Mouse (Mus musculus): ENCODE measurements around the gene Gm20696.

The Gm20696 gene

GRCm38 (mm10) chr6:99402370-99402769 lies 264.2 kb downstream of the Gm20696 start:
- in situ Hi-C loops (cut with MboI, MseI): no loop called here

- in situ Hi-C loops (cut with MboI, MseI): no loop called here
These were observed 264.8 kb downstream of the Gm20696 start for GRCm38 (mm10) chr6:99401801-99402200.

GRCm38 (mm10) chr6:99401211-99401610 lies 265.4 kb downstream of the Gm20696 start:
- in situ Hi-C loops (cut with MboI, MseI): no loop called here

- in situ Hi-C loops (cut with MboI, MseI): no loop called here
These were observed 270.9 kb downstream of the Gm20696 start for GRCm38 (mm10) chr6:99395745-99396144.

- in situ Hi-C loops (cut with MboI, MseI): no loop called here
These were observed 271.8 kb downstream of the Gm20696 start for GRCm38 (mm10) chr6:99394801-99395200.

GRCm38 (mm10) chr6:99392484-99392883 lies 274.1 kb downstream of the Gm20696 start:
- in situ Hi-C loops (cut with MboI, MseI): no loop called here

- in situ Hi-C loops (cut with MboI, MseI): no loop called here
These were observed 277.6 kb downstream of the Gm20696 start for GRCm38 (mm10) chr6:99388741-99389675.

GRCm38 (mm10) chr6:99388023-99388422 lies 278.6 kb downstream of the Gm20696 start:
- in situ Hi-C loops (cut with MboI, MseI): no loop called here

GRCm38 (mm10) chr6:99385059-99385604 lies 281.5 kb downstream of the Gm20696 start:
- in situ Hi-C loops (cut with MboI, MseI): no loop called here

- in situ Hi-C loops (cut with MboI, MseI): no loop called here
These were observed 282.6 kb downstream of the Gm20696 start for GRCm38 (mm10) chr6:99383846-99384472.

- in situ Hi-C loops (cut with MboI, MseI): no loop called here
These were observed 286.5 kb downstream of the Gm20696 start for GRCm38 (mm10) chr6:99380146-99380545.

GRCm38 (mm10) chr6:99378997-99379710 lies 287.4 kb downstream of the Gm20696 start:
- in situ Hi-C loops (cut with MboI, MseI): loop anchor here (5.0 kb wide), 1 partner anchor 53 kb away; no protein-coding TSS in a partner anchor

- in situ Hi-C loops (cut with MboI, MseI): loop anchor here (5.0 kb wide), 1 partner anchor 55 kb away; no protein-coding TSS in a partner anchor
These were observed 288.9 kb downstream of the Gm20696 start for GRCm38 (mm10) chr6:99377716-99378115.

GRCm38 (mm10) chr6:99377131-99377530 lies 289.5 kb downstream of the Gm20696 start:
- in situ Hi-C loops (cut with MboI, MseI): loop anchor here (5.0 kb wide), 1 partner anchor 55 kb away; no protein-coding TSS in a partner anchor

GRCm38 (mm10) chr6:99376721-99377120 lies 289.9 kb downstream of the Gm20696 start:
- in situ Hi-C loops (cut with MboI, MseI): loop anchor here (5.0 kb wide), 1 partner anchor 56 kb away; no protein-coding TSS in a partner anchor

- in situ Hi-C loops (cut with MboI, MseI): loop anchor here (5.0 kb wide), 1 partner anchor 56 kb away; no protein-coding TSS in a partner anchor
These were observed 290.7 kb downstream of the Gm20696 start for GRCm38 (mm10) chr6:99375865-99376264.

- in situ Hi-C loops (cut with MboI, MseI): loop anchor here (5.0 kb wide), 1 partner anchor 57 kb away; no protein-coding TSS in a partner anchor
These were observed 291.2 kb downstream of the Gm20696 start for GRCm38 (mm10) chr6:99375376-99375775.

GRCm38 (mm10) chr6:99374448-99375271 lies 291.9 kb downstream of the Gm20696 start:
- in situ Hi-C loops (cut with MboI, MseI): loop anchor here (5.0 kb wide), 1 partner anchor 58 kb away; no protein-coding TSS in a partner anchor

GRCm38 (mm10) chr6:99372427-99372826 lies 294.2 kb downstream of the Gm20696 start:
- in situ Hi-C loops (cut with MboI, MseI): no loop called here

- in situ Hi-C loops (cut with MboI, MseI): no loop called here
These were observed 294.6 kb downstream of the Gm20696 start for GRCm38 (mm10) chr6:99372016-99372415.
